Mouse (Mus musculus) frontal cortex, adult (tissue): Measurements from ENCODE around the gene Gm28845.

Source experiments
- ATAC-seq: cut with Nextera tagmentation; 2 replicates; pipeline ENCODE4 v1.9.2; 2017; ENCODE audit warnings: mild to moderate bottlenecking, moderate library complexity, mixed read lengths; ENCODE audit not compliant: low TSS enrichment

Gm28845 gene

DNA sequence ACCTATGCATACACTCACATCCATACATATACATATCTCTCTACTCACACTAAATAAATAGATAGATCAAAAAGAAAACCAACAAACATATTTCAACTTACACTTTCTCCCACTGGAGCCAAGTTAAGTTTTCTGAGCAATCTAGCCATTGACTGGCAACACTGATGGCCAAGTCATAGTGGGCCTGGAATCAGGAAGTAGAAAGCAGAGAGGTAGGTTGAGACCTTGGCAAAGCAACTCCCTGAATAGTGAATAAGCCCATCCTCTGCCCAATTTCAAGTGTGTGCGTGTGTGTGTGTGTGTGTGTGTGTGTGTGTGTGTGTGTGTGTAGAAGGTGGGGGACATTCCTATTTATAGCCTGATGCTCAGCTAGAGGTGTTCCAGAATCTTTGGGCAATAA, at the start of gene Gm28845:
Gene Gm28845 (minus strand): TSS at position 121 of the 400 bp plus-strand sequence.
- ATAC-seq, result no peak

DNA sequence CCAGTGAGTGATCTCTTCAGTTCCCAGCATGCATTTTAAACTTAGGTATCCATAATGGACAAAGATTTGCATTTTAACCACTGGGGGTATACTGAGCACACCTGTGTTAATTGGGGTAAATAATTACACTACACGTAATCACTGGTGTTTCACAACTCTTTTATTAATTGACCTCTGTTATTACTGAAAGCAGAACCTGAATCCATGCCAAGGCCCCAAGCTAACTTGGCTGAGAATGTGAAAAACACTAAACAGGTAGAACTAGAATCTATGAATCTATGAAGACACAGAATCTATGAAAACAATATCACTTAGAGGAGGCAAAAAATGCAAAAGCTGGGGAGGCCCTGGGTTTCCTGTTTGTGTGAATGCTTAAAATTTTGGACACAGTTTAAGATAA, 48.1 kb upstream of the Gm28845 start:
- ATAC-seq, result no peak

DNA sequence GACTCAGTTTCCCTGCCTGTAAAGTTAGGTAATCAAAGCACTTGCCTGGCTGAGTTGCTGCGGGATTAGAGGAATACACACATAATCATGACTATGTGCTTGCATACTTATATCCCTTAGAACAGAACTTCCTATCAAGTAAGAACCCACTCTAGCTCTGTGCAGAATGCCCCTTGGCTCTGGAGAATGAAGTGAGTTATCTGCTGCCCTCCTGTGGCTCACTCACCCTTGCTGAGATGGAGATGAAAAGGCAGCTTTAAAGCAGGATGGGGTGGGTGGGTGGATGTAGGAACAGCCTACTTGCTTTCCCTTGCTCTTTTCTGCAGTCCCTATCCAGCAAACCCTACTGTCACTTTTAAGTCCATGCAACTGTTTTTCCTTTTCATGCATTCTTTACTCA, 42.9 kb upstream of the Gm28845 start:
- peak; percentile 55; the same call in 1 of the 2 replicates for ATAC-seq

DNA sequence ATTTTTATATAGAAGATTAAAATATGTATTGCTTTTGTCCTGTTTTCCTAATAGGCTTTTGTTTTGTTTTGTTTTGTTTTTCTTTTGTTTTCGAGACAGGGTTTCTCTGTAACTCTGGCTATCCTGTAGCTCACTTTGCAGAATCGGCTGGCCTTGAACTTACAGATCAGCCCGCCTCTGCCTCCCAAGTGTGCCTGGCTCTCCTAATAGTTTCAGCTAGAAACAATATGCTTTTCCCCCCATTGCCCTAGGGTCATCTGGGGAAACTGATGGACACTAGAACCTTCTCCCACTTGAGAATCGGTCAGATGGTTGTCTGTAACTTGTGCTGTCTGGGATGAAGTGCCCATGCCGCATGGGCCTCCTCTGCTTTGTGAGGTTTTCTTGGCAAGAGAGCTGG, 36.8 kb upstream of the Gm28845 start:
- ATAC-seq, result no peak

DNA sequence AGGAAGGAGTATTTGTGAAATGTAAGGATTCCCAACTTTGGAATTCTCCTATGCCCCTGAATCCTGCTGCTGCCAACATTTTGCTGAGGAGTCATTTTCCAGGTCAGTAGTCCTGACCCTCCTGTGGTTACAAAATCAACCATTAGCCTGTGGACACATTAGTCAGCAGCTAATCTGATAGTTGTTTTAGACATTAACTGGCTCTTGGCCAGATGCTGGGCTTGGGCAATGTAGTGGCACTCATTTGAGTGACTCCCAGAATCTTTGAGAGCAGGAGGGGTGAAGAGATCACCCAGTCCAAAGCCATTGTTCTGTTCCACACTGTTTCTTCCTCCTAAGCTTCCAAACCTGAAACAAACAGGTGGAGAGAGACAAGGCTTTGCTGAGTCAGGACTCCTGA, 35.5 kb upstream of the Gm28845 start:
- no peak for ATAC-seq

DNA sequence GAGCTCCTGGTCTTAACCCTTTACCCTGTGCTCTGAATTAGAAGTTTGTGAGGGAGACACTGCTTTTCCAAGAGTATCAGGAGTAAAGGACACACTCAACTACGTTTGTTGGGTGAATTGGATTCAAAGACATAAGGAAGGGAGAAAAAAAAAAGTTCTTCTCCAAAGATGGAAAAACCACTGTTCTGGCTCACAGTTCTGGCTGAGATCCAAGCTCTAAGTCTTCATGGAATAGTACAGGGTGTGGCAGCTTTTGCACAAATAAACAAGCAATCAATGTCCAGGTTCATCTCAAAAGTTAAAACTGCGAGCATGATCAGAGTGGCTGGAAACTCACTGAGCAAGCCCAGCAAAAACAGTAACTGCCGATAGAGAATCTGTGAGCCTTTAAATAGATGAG, 28.6 kb upstream of the Gm28845 start:
- ATAC-seq, result no peak

DNA sequence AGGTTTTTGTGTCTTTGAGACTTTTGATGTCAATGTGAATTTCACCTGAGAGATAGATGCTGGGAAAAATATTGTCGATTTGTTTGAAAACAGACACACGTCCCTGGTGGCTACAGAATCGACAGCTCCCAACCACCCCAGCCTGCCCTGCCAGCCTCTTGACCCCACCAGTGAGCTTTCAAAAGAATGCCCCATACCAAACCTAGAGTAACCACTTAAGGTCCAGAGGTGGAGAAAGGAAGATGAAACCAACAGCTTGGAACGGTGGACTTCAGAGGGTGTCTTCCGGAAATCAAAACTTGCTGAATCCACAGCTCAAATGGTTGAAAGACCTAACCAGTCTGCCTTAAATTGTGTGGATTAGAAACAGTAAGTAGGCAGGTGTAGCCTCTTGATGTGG, 28.0 kb upstream of the Gm28845 start:
- no peak for ATAC-seq

DNA sequence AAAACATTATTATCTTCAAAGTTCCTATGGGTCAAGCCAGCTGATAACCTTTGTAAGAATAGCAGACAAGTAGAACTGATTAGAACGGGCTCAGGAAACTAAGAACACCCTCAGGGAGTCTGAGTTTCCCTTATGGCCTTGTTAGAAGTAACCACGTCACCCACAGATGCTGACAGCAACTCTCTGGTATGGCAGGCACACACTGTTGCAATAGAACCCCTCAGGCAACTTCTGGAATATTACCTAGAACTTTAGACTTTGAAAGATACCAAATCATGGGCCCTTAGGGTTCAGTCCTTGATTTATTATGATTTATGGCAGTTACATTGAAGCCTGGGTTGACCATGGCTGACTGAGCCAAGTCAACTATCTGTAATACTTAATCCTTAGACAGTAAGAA, 27.2 kb upstream of the Gm28845 start:
- ATAC-seq, result no peak

DNA sequence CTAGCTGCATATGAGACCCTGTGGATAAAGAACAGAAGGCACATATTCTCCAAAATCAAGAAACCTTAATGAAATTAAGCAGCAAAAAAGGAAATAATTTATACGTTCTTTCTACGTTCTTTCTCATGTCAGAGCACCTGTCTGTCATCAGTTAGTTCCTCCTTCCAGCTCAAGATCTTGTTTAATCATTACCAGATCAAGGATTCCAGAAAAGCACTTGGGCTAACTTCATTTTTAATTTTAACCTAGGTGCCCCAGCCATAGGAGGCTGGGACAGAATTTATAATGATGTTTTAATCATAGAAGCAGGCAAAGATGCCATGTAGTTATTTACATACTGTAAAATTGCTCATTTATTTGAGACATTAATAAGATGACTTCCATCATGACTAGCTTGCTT, 25.4 kb upstream of the Gm28845 start:
- no peak for ATAC-seq

DNA sequence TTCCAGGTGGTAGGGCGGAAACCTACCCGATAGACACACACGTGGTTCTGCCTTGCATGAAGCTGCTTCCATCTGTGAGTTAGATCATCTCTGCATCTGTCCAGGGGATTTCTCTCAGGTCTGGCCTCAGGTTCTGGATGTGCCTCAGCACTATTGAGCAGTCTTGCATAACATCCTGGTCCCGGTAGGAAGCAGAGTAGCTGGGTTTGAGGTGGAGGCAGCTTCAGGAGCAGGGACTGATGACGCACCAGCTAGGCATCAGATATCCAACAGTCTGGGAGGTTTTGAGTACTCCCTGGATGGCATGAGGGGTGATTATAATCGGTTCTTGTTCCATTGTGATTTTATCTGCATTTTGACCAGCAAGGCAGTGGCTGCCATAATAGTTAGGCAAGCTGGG, 18.2 kb upstream of the Gm28845 start:
- no peak for ATAC-seq

DNA sequence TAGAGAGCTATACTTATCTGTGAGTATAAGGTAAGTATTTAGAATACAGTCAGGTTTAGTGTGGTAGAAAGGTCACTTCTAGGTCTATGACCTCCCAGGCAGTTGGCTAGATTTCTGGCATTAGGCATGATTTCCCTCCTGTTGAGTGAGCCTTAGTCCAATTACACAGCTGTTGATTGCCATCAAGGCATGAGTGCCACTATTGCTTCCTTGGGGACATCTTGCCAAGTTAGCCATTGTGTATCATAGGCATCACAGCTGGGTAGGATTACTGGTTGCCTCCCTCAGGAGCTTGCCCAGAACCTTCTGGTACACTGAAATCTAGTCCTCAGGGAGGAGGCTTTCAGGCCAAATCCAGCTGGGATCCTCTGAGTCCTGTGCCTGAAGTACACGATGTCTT, 13.5 kb upstream of the Gm28845 start:
- no peak for ATAC-seq

DNA sequence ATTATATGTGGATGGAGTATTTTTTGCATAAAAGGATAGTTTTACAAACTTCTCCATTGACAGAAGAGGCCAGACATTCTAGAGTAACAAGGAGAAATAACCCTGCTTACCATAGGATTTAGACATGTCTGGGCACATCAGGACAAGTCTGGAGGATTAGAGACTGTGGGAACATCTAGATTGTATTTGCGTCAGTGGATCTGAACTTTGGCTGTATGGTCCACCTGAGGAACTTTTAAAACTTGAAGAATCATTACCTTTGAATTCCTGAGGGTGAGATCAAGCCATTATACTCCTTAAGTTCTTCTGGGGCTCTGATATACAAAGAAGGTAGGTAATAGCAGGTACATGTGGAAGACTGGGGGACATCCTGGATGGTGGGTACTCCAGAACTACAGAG, 12.3 kb upstream of the Gm28845 start:
- ATAC-seq, result no peak

DNA sequence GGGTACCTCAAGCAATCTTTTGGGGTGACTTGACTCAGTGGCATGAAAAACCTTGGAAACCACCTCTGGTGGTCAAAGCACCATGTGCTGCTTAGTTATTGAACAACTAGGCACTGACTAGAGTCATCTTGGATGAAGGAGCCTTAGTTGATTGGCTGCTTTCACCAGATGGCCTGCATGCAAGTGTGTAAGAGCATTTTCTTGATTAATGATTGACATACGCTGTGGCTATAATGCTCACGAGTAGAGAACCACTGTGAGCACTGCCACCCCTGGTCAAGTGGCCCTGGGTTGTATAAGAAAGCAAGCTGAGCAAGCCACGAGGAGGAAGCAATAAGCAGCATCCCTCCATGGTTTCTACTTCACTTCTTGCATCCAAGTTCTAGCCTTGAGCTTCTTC, 10.9 kb upstream of the Gm28845 start:
- no peak for ATAC-seq

DNA sequence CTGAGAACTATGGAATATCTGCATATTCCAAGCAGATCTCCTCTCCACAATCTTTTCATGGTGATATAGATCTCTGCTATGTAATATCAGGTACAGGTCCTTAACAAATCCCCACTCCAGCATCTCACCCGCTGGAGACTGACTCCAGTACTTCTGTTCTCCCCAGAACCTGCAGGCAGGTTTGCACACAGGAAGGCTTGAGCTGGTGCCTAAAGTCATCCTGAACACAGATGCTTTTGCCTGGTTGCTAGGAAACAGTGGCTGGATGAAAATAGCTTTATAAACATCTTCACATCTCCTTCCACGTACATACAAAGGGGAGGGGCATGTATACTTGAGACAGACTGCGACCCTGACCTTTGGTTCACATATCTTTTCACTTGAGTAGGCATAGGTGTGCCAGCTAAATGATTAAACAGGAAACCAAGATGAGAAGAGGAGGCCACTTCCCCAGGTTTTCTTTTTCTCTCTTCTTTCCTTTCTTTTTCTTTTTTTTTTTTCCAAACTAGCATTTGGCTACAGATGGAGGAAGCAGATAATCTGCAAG, 10.3 kb upstream of the Gm28845 start:
- no peak for ATAC-seq

DNA sequence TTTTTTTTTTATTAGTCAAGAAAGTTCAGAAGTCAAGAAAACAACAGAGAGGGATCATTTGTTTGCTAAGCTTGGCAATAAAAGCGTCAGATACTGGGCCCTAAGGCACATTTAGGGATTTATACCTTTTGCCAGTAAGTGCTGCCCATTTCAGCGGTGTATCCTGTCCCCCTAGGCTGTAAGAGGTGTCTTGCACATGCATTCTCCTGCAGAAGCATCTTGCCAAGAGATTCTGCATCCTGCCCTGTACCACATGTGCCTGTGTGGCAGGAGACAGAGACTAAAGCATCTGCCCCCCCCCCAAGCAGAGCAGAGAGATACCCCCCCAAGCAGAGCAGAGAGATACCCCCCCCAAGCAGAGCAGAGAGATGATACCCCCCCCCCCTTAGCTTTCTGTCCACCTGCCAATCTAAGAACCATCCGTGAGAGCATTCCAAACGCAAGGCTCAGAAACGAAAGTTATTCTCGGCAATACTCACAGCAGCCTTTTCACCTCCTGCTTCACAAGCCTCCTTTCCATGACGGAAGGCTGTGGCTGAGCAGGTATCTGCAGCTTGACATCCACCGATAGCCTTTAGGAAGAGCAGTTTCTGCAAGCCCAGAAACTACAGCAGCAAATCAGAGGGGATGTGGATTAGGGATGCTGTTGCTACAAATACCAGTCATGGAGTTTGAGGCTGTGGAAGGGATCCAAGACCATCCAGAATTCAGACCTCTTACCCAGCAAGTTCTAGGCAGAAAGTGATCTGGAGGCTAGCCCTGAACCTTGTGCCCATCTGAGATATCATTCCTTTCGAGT, 3.4 kb upstream of the Gm28845 start, which contains the start of gene D630023F18Rik:
Gene D630023F18Rik (minus strand): TSS at position 641 of the 799 bp plus-strand sequence.
- peak; percentile 99 for ATAC-seq

DNA sequence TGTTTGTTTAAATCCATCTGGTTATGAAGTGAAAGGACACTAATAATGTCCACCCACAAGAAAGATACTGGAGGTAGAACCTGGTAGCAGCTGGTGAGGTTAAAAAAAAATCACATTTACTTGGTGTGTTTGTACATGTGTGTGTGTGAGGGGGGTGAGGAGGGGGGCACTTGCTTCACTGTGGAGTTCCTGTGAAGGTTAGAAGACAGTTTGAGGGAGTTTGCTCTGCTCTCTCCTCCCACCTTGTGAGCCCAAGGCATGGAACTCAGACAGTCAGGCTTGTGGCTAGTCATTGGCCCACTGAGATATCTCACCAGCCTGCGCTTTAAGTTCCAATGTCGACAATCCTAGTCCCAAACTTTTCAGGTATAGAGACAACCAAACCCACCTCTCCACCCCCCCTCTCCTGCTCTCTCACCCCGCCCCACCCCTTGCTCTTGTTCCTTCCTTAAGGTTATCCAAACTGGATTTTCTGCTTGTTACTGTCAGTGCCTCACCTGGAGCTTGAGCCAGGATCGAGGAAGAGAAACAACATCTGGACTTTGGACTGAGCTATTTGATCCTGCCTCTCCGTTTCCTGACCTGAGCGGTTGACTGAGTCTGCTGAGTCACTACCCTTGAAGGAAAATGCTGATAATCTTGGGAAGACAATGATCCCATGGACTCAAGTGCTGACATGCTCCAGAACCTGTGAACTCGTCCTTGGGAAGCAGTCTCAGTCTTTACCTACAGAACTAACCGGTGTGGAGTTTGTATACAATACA, 1.0 kb downstream of the Gm28845 start:
- no peak for ATAC-seq

DNA sequence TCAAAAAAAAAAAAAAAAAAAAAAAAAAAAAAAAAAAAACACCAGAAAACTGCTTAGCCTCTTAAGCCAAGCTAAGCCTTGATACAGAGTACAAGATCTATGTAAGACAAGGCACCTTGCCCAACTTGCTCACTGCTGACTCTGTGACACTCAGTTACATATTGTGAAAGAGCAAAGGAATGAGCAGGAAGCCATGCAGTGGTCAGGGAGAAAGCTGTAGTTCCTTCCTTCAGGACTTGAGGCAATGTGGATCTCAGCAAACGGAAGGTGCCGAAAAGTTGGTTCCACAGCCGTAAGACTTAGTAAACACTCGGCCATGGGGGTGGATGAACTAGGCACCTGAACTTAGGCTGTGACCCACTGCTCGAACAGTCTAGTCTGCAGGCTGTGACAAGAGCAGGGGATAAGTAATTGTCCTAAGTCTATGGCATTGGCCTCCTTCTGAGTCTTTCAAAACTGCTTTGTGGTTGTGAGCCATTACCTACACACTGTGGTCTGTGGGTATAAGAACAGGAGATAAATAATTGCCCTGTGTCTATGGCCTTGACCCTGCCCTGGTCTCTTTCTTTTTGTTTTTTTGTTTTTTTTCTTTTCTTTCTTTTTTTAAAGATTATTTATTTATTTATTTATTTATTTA, 5.7 kb downstream of the Gm28845 start:
- no peak for ATAC-seq

DNA sequence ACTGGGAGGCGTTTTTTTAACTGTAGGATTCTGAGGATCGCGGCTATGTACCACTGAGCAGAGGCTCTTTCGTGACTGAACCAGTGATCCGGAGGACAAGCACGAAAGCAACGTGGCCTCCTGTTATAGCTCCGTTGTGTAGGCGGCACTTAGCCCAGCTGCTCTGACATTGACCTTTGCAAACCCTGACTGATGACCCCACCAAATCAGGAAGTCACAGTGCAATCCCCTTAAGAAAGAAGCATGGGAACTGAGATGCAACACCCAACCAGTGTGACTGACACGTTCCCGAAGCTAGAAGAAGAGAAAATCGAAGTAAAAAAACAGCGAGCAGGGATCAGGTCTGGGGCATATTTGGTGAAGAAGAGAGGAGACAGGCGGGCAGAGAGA, 6.6 kb downstream of the Gm28845 start:
- no peak for ATAC-seq

DNA sequence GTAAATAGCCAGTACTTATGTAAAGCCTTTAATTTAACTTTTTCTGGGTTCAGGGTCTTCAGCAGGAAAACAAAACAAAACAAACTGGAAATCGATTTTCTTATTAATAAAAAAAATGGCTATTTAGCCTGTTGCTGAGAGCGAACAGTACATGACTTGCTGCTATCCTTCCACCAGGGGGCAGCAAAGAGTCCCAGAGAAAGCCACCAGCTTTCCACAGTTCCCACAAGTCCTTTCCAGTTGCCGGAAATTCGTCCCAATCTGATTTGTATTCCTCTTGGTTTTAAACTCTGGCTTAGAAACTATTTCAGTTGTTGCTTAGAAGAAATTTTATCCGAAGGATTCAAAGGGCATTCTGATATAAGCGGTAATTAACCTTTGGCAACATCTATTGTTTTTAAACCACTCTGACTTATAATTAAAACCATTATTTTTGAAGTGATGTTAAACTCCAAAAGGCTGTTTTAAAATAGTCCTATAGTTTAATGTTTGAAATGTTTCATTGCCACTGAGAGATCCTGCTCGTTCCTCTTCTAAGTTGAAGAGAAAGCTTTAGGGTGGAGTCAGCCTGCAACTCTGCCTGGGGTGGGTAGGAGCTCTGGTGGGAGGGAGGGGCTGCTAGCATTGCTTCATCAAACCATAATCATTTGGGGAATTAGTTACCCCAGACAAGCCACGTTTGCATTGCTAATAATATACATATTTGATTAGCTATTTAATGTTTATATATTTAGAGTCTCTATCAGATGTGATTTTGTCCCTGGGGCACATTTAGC, 7.1 kb downstream of the Gm28845 start:
- ATAC-seq, result peak; percentile 92

DNA sequence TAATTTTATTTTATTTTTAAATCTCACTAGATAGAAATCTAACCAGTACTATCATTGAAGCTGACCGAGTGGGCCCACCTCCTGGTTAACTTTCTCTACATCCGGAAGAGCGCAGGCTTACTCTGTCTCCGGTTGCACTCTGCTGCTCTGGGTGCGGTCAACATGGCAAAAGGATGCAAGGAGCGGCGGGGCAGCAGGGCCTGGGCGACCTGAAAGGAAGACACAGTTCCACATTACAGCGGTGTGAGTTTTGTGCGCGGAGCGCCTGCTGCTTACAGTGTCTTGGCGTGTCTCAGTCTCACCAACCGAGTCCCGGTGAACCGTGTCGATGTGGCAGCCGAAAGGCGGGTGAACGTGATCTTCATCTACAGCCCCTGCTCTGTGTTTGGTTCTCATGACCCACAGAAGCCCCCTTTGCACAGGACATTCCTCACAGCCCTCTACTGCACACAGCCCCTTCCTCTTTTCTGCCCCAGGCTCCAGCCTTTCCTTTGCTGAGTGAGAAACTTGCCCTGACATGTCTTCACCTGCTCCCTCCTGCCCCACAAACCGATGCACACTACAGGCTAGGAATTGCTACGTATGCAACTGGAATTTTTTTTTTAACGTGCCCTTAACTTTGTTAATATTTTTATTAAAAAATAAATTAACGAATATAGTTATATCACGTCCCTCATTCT, 9.5 kb downstream of the Gm28845 start:
- ATAC-seq, result no peak

DNA sequence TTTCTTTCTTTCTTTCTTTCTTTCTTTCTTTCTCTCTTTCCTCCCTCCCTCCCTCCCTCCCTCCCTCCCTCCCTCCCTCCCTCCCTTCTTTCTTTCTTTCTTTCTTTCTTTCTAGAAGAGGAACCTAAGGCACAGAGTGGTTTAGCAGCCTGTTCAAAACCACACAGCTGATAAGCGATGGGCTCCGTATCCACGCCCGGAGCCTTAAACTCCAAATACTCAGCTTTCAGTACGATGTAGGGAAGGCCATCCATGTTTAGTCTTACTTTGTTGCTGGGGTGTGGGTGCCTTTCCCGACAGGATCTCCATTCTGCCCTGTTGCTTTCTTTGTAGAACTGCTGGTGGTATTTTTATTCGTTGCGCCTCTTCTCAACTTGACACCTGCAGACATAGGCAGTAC, 10.2 kb downstream of the Gm28845 start:
- ATAC-seq, result no peak
